Mouse (Mus musculus) E14TG2a.4 (cell line): ENCODE measurements around the gene Pds5a.

Source experiments
- CTCF ChIP-seq: conservative IDR thresholded peaks from 2 replicates; pipeline ENCODE4 v1.5.1; 2014; ENCODE audit warnings: low read length
- NANOG ChIP-seq: IDR thresholded peaks from 2 replicates; pipeline ENCODE4 v1.6.1; 2014; ENCODE audit warnings: borderline replicate concordance, low read length, mixed read lengths

GRCm38 (mm10) chr5:65693018-65693417 lies 5.1 kb downstream of the Pds5a start:
- no peak for TF ChIP-seq CTCF
- TF ChIP-seq NANOG: no peak
